Mouse (Mus musculus) myocyte (in vitro differentiated cells): ENCODE data around the gene Tbcc.

Experiments
- MYOD1 ChIP-seq, 3 experiments: IDR thresholded peaks; one replicate each; pipeline ENCODE4 v1.6.1; 2011; ENCODE audit warnings: control low read depth in 2 of 3, low read depth in 2 of 3, mild to moderate bottlenecking in 2 of 3, moderate library complexity in 1 of 3; ENCODE audit not compliant: insufficient read length in 2 of 3, control insufficient read depth in 1 of 3
- POLR2A ChIP-seq: IDR thresholded peaks from one replicate; pipeline ENCODE4 v1.6.1; 2011; ENCODE audit warnings: low read depth, mild to moderate bottlenecking, control low read depth, moderate library complexity; ENCODE audit not compliant: insufficient read length
- POLR2AphosphoS2 ChIP-seq: IDR thresholded peaks from one replicate; pipeline ENCODE4 v1.6.1; 2011; ENCODE audit warnings: low read depth, control low read depth; ENCODE audit not compliant: insufficient read length
- TCF12 ChIP-seq: IDR thresholded peaks from one replicate; pipeline ENCODE4 v1.6.1; 2011; ENCODE audit warnings: mild to moderate bottlenecking, control low read depth; ENCODE audit not compliant: poor library complexity, insufficient read depth, severe bottlenecking
- USF1 ChIP-seq: IDR thresholded peaks from one replicate; pipeline ENCODE4 v1.6.1; 2011; ENCODE audit warnings: low read depth, mild to moderate bottlenecking, control low read depth, moderate library complexity

DNA sequence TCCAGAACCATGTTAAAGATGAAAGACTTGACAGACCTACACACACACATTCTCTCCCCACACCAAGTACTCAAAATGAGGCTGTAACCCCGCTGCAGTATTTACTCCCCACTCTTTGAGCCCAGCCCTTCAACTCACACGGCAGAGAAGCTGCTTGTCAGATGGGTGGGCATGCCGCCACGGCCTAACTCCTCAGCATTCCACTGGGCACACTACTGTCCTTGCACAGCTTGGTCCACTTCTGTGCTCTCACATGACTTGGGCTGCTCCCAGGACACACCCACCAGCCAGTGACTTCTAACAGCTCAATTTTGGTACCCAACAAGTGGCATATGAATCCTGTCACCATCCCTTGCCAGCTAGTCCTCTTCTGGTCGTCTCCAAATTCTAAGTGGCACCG is 37.2 kb upstream of the Tbcc start:
- TF ChIP-seq POLR2A = peak; percentile 73
- no peak for TF ChIP-seq USF1
- peak; percentile 99 for TF ChIP-seq POLR2AphosphoS2
- TF ChIP-seq MYOD1 (IDR thresholded peaks at IDR 0.05; ENCODE audit: control insufficient read depth in 1 of 3, insufficient read length in 2 of 3, low read depth in 2 of 3) = peak in 1 of 3 experiments; percentile 33
- no peak for TF ChIP-seq TCF12
